Mouse (Mus musculus) erythroblast, embryonic 14.5 days (primary cell): ENCODE results near the gene Uxt. TPM values are rescaled to one million over a fixed set of nuclear protein-coding genes. Genes with fewer than 3 reads are reported as not detected.

ENCODE experiments used
- H3K27me3 ChIP-seq: 2 replicates; pipeline ENCODE4 v1.6.1; 2012; ENCODE audit warnings: inconsistent platforms; ENCODE audit not compliant: control insufficient read depth
- H3K36me3 ChIP-seq: 2 replicates; pipeline ENCODE4 v1.6.1; 2012; ENCODE audit warnings: mild to moderate bottlenecking, inconsistent platforms; ENCODE audit not compliant: control insufficient read depth
- H3K4me1 ChIP-seq: 2 replicates; pipeline ENCODE4 v1.6.1; 2012; ENCODE audit warnings: inconsistent platforms; ENCODE audit not compliant: control insufficient read depth
- H3K4me3 ChIP-seq: replicated peaks from 2 replicates; pipeline ENCODE3; 2012; ENCODE audit warnings: moderate library complexity, mild to moderate bottlenecking, inconsistent platforms
- H3K9me3 ChIP-seq: 2 replicates; pipeline ENCODE4 v1.6.1; 2012; ENCODE audit warnings: low read length, inconsistent platforms, mixed read lengths; ENCODE audit not compliant: control insufficient read depth
- GATA1 ChIP-seq: IDR thresholded peaks from 2 replicates; pipeline ENCODE4 v1.6.1; 2012; ENCODE audit warnings: low read length, inconsistent platforms, mixed read lengths
- TAL1 ChIP-seq: IDR thresholded peaks from 3 replicates; pipeline ENCODE4 v1.6.1; 2012; ENCODE audit warnings: low read length, inconsistent platforms, mixed read lengths
- polyA plus RNA-seq: library from polyadenylated mRNA; stranded (reverse); fragments of >175 nt; gene quantifications from 2 replicates; pipeline ENCODE4 v1.2.3, GENCODE M21; 2012

Uxt gene
- polyA plus RNA-seq, 1 experiment: 2.8 TPM

DNA sequence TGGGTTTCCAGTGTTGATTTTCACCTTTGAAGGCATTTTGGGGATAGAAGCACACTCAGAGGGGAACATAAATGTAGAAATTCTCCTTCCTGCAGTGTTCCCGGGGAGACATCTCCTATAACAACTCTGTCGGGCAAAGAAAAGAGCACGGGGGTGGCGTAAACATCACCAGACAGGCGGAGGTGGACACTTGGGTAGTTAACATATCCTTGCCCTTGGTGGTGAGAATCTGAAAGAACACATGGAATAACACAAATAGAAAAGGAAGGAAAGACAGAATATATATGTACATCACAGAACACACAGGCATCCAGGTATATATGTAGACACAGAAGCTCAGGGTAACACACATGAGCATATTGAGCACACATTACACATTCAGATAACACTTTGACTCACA, 40.5 kb downstream of the Uxt start:
- peaks cover 49% of the 10 kb centered on the region for H3K27me3 ChIP-seq
- no peaks in the 10 kb centered on the region for H3K36me3 ChIP-seq
- no peak overlapping the region for H3K4me3 ChIP-seq
- H3K9me3 ChIP-seq: peaks cover 8% of the 10 kb centered on the region
- TF ChIP-seq TAL1 (no peak), GATA1 (no peak)
- H3K4me1 ChIP-seq: peaks cover 5% of the 10 kb centered on the region; the same call in 1 of the 2 replicates

DNA sequence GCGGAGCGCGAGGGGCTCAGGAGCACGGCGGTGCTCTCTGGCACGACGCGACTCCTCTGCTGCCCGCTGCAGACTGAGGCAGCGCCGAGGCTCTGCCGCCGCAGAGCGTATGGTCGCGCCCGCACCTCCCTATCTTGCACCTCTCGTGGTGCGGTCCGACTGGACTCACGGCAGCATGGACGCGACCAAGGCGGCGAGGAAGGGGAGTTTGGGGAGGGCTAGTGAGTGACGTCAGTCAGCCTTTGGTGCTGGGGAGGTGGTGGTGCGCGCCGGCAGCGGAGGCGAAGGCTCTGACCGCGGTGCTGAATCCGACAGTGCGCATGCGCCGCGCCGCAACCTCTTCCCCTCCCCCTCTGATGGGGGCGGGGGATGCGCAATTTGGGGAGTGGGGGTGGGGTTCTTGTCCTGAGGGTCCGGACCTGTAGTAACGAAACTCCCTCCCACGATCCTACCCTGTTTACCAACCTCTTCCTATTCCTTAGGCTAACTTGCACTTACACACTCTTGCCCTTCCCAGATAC, 40.9 kb downstream of the Uxt start, which contains the start of gene Syn1:
Syn1 (minus strand) TSS at position 161 of the 521 bp plus-strand sequence.
- Histone ChIP-seq H3K4me3 (peak within 1 kb of the TSS; percentile 33), H3K9me3 (peaks cover 8% of the 10 kb centered on the region), H3K4me1 (peaks cover 5% of the 10 kb centered on the region; the same call in 1 of the 2 replicates), H3K27me3 (peaks cover 49% of the 10 kb centered on the region), H3K36me3 (no peaks in the 10 kb centered on the region)
- TF ChIP-seq TAL1 (no peak), GATA1 (no peak)

DNA sequence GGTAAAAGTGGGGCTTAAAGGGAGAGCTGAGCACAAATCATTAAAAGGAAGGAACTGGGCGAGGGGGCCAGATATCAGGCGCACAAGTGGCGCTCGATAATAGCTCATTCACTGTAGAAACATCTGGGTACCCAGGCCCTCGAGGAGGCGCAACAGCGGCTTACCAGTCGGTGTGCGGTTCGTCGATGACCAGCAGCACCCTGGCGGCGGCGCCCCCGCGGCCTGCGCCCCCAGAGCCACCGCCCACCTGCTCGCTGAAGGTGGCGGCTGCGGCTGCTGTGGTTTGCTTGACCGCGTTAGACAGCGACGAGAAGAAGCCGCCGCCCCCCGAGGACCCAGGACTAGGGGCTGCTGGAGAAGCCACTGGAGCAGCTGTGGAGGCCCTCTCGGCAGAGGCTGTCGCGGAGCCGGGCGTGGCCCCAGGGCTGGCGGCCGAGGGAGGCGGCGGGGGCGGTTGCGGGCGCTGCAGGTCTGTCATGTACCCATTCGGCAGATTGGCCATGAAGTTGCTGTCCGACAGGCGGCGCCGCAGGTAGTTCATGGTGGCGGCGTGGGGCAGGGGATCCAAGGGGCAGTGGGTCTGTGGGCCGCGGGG, 41.5 kb downstream of the Uxt start:
- H3K36me3 ChIP-seq: no peaks in the 10 kb centered on the region
- TF ChIP-seq GATA1: no peak
- no peak for TF ChIP-seq TAL1
- peaks cover 5% of the 10 kb centered on the region; the same call in 1 of the 2 replicates for H3K4me1 ChIP-seq
- H3K27me3 ChIP-seq: peaks cover 49% of the 10 kb centered on the region
- H3K9me3 ChIP-seq: peaks cover 8% of the 10 kb centered on the region
- peak overlapping the region; percentile 33 for H3K4me3 ChIP-seq

DNA sequence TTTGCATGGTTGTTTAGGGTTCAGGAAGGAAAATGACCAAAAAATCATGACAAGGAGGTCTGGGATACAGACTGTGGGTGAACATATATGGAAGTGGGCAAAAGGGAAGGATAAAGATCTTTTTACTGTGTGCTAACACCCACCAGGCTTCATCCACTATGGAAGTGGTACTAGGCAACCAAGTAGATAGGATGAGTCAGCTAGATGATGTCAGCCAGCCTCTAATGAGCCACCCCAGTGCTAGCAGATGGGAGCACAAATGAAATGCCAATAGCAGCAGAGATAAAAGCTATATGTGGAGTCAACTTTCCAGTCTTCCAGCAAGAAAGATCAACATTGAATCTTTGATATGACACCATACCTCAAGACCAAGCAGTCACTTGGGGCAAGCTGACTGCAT, 46.7 kb downstream of the Uxt start:
- H3K4me1 ChIP-seq: peaks cover 6% of the 10 kb centered on the region
- TF ChIP-seq TAL1 (no peak), GATA1 (no peak)

DNA sequence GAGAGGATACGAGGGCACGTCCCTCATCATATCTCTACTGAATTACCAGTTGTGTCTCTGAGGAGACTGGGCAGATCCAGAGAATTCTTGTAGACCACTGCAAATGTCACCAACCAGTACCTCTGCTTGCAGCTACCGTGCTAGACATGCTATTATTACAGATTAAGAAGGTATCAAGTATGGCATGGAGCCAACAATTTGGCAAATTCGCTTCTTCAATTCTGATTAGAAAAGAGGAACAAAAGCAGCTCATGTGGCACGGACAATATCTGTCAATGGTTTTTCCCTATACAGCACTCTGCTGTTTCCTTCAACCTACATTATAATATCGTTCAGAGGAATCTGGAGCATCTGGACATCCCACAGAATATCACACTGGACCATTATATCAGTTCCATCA, 48.1 kb downstream of the Uxt start:
- TF ChIP-seq GATA1: no peak
- TF ChIP-seq TAL1: no peak
- no peak overlapping the region for H3K4me3 ChIP-seq
- no peaks in the 10 kb centered on the region for H3K9me3 ChIP-seq
- peaks cover 10% of the 10 kb centered on the region for H3K4me1 ChIP-seq
- H3K36me3 ChIP-seq: no peaks in the 10 kb centered on the region
- peaks cover 13% of the 10 kb centered on the region for H3K27me3 ChIP-seq

More for the DNA sequence above, 46.7 kb downstream of the Uxt start:
- H3K27me3 ChIP-seq: peaks cover 24% of the 10 kb centered on the region
- H3K4me3 ChIP-seq: no peak overlapping the region
- H3K36me3 ChIP-seq: no peaks in the 10 kb centered on the region
- H3K9me3 ChIP-seq: no peaks in the 10 kb centered on the region

DNA sequence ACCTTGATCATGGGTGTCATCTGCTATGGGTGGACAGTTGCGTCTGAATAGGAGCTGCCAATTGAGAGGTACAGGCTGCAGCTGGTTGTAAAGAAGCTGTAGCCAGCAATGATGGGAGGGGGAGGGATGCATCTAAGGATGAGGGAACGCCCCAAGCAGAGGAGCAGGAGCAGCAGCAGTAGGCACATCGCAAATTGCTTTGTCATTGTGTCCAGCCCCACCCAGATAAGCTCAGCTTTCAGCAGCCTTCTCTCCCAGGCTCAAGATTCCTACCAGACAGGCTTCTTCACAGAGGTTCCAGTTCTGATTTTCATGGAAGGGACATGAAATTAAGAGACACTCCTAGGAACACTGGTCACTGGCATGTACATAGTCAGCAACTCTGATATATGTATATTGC, 51.7 kb downstream of the Uxt start:
- H3K36me3 ChIP-seq: no peaks in the 10 kb centered on the region
- TF ChIP-seq TAL1: no peak
- peak; percentile 22; the same call in 1 of the 2 replicates for TF ChIP-seq GATA1

More for the DNA sequence above, 51.7 kb downstream of the Uxt start:
- Histone ChIP-seq H3K4me3 (no peak overlapping the region), H3K4me1 (peaks cover 10% of the 10 kb centered on the region), H3K27me3 (peaks cover 4% of the 10 kb centered on the region; the same call in 1 of the 2 replicates), H3K9me3 (no peaks in the 10 kb centered on the region)

Other genes with a start within 250 kb of the Uxt start
- 1.1 and 3.3 TPM in 2 replicates for gene Araf, start 164.2 kb downstream of the Uxt start, polyA plus RNA-seq
- not detected in 2 replicates for gene Timp1, start 91.9 kb downstream of the Uxt start, polyA plus RNA-seq
- not detected in 2 replicates for gene Syn1, start 41.0 kb downstream of the Uxt start, polyA plus RNA-seq
- 1.6 and 1.9 TPM in 2 replicates for gene Cfp, start 30.5 kb downstream of the Uxt start, polyA plus RNA-seq
- 0.11 and 0.17 TPM in 2 replicates for gene Elk1, start 11.4 kb downstream of the Uxt start, polyA plus RNA-seq
- 0.01 TPM in 1 of 2 replicates, not detected in the other for gene Zfp182, start 100.3 kb upstream of the Uxt start, polyA plus RNA-seq
- not detected in 2 replicates for gene Spaca5, start 106.4 kb upstream of the Uxt start, polyA plus RNA-seq
- not detected in 2 replicates for gene Zfp300, start 127.5 kb upstream of the Uxt start, polyA plus RNA-seq
- not detected in 2 replicates for gene Ssxa1, start 153.8 kb upstream of the Uxt start, polyA plus RNA-seq
- gene Gm21876, start 213.6 kb upstream of the Uxt start, polyA plus RNA-seq: not detected in 2 replicates